Mouse (Mus musculus) left cerebral cortex, adult 9 months (tissue): ENCODE measurements around the gene Pram1.

Experiments used
- DNase-seq, 2 experiments: peaks; one replicate each; pipeline ENCODE4 v3.0.0; 2022; ENCODE audit warnings: low spot score in 2 of 2

The Pram1 gene

GRCm38 (mm10) chr17:33669681-33670080 is 31.8 kb downstream of the Pram1 start:
- no peak for DNase-seq

- no peak for DNase-seq
Observed at GRCm38 (mm10) chr17:33673837-33674236, 36.0 kb downstream of the Pram1 start.

GRCm38 (mm10) chr17:33675452-33675851 is 37.6 kb downstream of the Pram1 start:
- no peak for DNase-seq

- DNase-seq: no peak
Observed at GRCm38 (mm10) chr17:33676086-33676485, 38.2 kb downstream of the Pram1 start.

GRCm38 (mm10) chr17:33678771-33679170 is 40.9 kb downstream of the Pram1 start:
- no peak for DNase-seq

GRCm38 (mm10) chr17:33681767-33682166 is 43.9 kb downstream of the Pram1 start:
- DNase-seq: no peak

GRCm38 (mm10) chr17:33684671-33685231 is 46.9 kb downstream of the Pram1 start:
- DNase-seq: peak; percentile 35 to 74

- peak; percentile 91 to 97 for DNase-seq
Observed at GRCm38 (mm10) chr17:33685249-33685653, 47.4 kb downstream of the Pram1 start.

- no peak for DNase-seq
Observed at GRCm38 (mm10) chr17:33686760-33687159, 48.9 kb downstream of the Pram1 start, which contains the start of gene Hnrnpm. Gene Hnrnpm (minus strand): TSS chr17:33686860.
